Mouse (Mus musculus) heart, adult 9 months (tissue): ENCODE measurements around the gene Tmem216.
A peak's percentile ranks its signal among the peaks of the same experiment; 100 is the strongest.
"Not testable (repeated sequence)": the region's sequence is repeated elsewhere in the genome, so short reads cannot be mapped to it uniquely, and the experiment has no call there.

ENCODE experiments used
- DNase-seq, 2 experiments: peaks; one replicate each; pipeline ENCODE4 v3.0.0; 2022; ENCODE audit warnings: low spot score in 2 of 2

Tmem216 gene

GRCm38 (mm10) chr19:10565217-10565616 is 9.2 kb upstream of the Tmem216 start:
- no peak for DNase-seq

GRCm38 (mm10) chr19:10564278-10564677 is 8.2 kb upstream of the Tmem216 start:
- DNase-seq: no peak

- no peak for DNase-seq
These were observed 6.3 kb upstream of the Tmem216 start for GRCm38 (mm10) chr19:10562351-10562750.

- peak; percentile 71 to 78 for DNase-seq
These were observed 5.7 kb upstream of the Tmem216 start for GRCm38 (mm10) chr19:10561558-10562314.

- no peak for DNase-seq
These were observed 4.1 kb upstream of the Tmem216 start for GRCm38 (mm10) chr19:10560108-10560507.

GRCm38 (mm10) chr19:10557837-10558375 is 1.9 kb upstream of the Tmem216 start:
- DNase-seq: not testable (repeated sequence)

GRCm38 (mm10) chr19:10557430-10557829 is 1.4 kb upstream of the Tmem216 start:
- DNase-seq: no peak

- DNase-seq: no peak
These were observed 963 bp upstream of the Tmem216 start for GRCm38 (mm10) chr19:10557001-10557400.

GRCm38 (mm10) chr19:10539454-10539853 is 16.6 kb downstream of the Tmem216 start:
- DNase-seq: no peak

- no peak for DNase-seq
These were observed 26.0 kb downstream of the Tmem216 start for GRCm38 (mm10) chr19:10530082-10530481.

- DNase-seq: peak in 1 of 2 experiments; percentile 19
These were observed 30.1 kb downstream of the Tmem216 start, which contains the start of gene Sdhaf2 for GRCm38 (mm10) chr19:10525910-10526309. Sdhaf2 (minus strand) TSS chr19:10526142.

GRCm38 (mm10) chr19:10525106-10525901 is 30.7 kb downstream of the Tmem216 start, which contains the start of gene Cpsf7:
Cpsf7 (plus strand) TSS chr19:10525266.
- peak; percentile 91 for DNase-seq

- DNase-seq: no peak
These were observed 31.3 kb downstream of the Tmem216 start for GRCm38 (mm10) chr19:10524784-10525105.

GRCm38 (mm10) chr19:10523483-10524080 is 32.5 kb downstream of the Tmem216 start:
- DNase-seq: no peak

- no peak for DNase-seq
These were observed 34.1 kb downstream of the Tmem216 start for GRCm38 (mm10) chr19:10521926-10522325.

- DNase-seq: no peak
These were observed 35.7 kb downstream of the Tmem216 start for GRCm38 (mm10) chr19:10520355-10520754.

- DNase-seq: peak in 1 of 2 experiments; percentile 14
These were observed 45.2 kb downstream of the Tmem216 start for GRCm38 (mm10) chr19:10510759-10511330.

- no peak for DNase-seq
These were observed 53.5 kb downstream of the Tmem216 start for GRCm38 (mm10) chr19:10502571-10502970.

- DNase-seq: no peak
These were observed 55.5 kb downstream of the Tmem216 start for GRCm38 (mm10) chr19:10500581-10500980.

- DNase-seq: no peak
These were observed 58.4 kb downstream of the Tmem216 start for GRCm38 (mm10) chr19:10497512-10498160.

GRCm38 (mm10) chr19:10496976-10497375 is 59.1 kb downstream of the Tmem216 start:
- no peak for DNase-seq
